Mouse (Mus musculus): ENCODE data around the gene Ticam1. TPM values are rescaled to one million over a fixed set of nuclear protein-coding genes. Genes with fewer than 3 reads are reported as not detected.

The Ticam1 gene
- polyA plus RNA-seq, 1 experiment from 2014 or later, result 4.2 TPM

GRCm38 (mm10) chr17:56254695-56255094, 21.9 kb downstream of the Ticam1 start:
- no peak for ATAC-seq (ENCODE audit: low read depth)
- WGBS (ENCODE audit: insufficient replicate concordance), result 75% methylated on average over 4 of the region's 4 CpGs
- Histone ChIP-seq H3K4me2 (ENCODE audit: low read depth, low read length) (no peak overlapping the region), H3K9ac (ENCODE audit: low read depth, low read length) (no peak overlapping the region), H3K4me3 (ENCODE audit: low read depth, low read length) (no peak overlapping the region), H3K4me1 (ENCODE audit: control insufficient read depth, low read depth, low read length) (peaks cover 31% of the 10 kb centered on the region), H3K27me3 (ENCODE audit: control insufficient read depth, insufficient read depth, low read depth, low read length) (no peaks in the 10 kb centered on the region), H3K9me3 (replicated peaks; ENCODE audit: control insufficient read depth, low read length) (no peaks in the 10 kb centered on the region), H3K27ac (ENCODE audit: low read length) (no peak overlapping the region), H3K36me3 (ENCODE audit: control insufficient read depth, insufficient read depth) (peaks cover 7% of the 10 kb centered on the region)

DNA sequence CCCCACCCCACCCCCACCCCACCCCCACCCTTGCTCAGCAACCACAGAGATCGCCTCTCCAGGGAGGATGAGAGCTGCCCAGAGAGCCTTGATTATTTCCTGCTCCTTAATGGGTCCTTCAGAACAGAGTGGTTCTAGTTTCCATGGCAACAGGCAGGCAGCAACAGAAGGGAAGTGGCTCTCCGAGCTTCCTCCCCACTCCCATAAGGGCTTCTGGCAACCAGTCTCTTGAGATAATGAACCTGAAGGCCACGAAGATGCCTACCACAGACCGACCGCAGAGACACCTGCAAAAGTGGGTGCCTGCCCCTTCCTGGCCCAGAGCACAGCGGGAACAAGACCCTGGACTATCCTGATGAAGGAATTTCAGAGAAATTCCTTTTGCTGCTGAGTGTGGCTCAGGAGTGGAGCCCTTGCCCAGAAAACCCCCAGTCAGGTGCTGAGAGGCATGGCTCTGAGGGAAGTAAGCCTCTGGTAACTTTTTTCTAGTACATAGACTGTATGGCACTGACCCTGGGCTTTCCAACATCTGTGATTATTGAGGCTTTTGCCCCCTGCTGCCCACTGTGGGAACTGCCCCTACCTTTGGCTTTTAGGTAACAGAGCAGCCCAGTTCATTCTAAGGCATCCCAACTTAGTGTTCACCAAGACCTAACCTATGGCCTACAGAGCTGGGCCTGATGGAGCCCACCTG, 25.3 kb downstream of the Ticam1 start:
- 10% methylated on average over 6 of the region's 6 CpGs for WGBS (ENCODE audit: insufficient replicate concordance)

DNA sequence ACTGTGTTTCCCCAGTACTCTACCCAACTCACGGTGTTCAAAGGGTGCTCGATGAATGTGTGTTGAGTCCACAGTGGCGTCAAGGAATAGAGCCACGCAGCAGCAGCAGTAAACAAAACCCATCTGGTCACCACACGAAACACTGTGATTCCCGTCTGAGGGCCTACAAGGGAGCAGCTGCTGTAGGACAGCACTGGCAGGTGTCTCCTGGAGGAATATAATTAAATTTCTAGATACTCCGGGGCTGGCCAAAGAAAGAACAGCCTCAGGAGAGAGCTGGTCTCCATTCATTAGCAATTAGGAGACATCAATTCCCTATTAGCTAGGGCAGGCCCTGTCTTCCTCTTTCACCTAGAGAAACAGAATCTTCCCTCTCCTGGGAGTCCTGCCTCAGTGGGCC, 31.0 kb downstream of the Ticam1 start:
- WGBS (ENCODE audit: insufficient replicate concordance), result 52% methylated on average over 7 of the region's 7 CpGs
- no peaks in the 10 kb centered on the region for H3K9me3 ChIP-seq (replicated peaks; ENCODE audit: control insufficient read depth, low read length)
- no peak for ATAC-seq (ENCODE audit: low read depth)
- H3K27ac ChIP-seq (ENCODE audit: low read length), result no peak overlapping the region
- peaks cover 6% of the 10 kb centered on the region for H3K27me3 ChIP-seq (ENCODE audit: control insufficient read depth, insufficient read depth, low read depth, low read length)
- no peaks in the 10 kb centered on the region for H3K36me3 ChIP-seq (ENCODE audit: control insufficient read depth, insufficient read depth)
- no peak overlapping the region for H3K4me2 ChIP-seq (ENCODE audit: low read depth, low read length)
- no peak overlapping the region for H3K4me3 ChIP-seq (ENCODE audit: low read depth, low read length)
- H3K9ac ChIP-seq (ENCODE audit: low read depth, low read length), result no peak overlapping the region
- no peaks in the 10 kb centered on the region for H3K4me1 ChIP-seq (ENCODE audit: control insufficient read depth, low read depth, low read length)

More for the DNA sequence above, 25.3 kb downstream of the Ticam1 start:
- Histone ChIP-seq H3K27ac (ENCODE audit: low read length) (no peak overlapping the region), H3K36me3 (ENCODE audit: control insufficient read depth, insufficient read depth) (no peaks in the 10 kb centered on the region), H3K27me3 (ENCODE audit: control insufficient read depth, insufficient read depth, low read depth, low read length) (no peaks in the 10 kb centered on the region), H3K4me2 (ENCODE audit: low read depth, low read length) (no peak overlapping the region), H3K9me3 (replicated peaks; ENCODE audit: control insufficient read depth, low read length) (no peaks in the 10 kb centered on the region), H3K4me3 (ENCODE audit: low read depth, low read length) (no peak overlapping the region), H3K9ac (ENCODE audit: low read depth, low read length) (no peak overlapping the region), H3K4me1 (ENCODE audit: control insufficient read depth, low read depth, low read length) (peaks cover 8% of the 10 kb centered on the region)
- no peak for ATAC-seq (ENCODE audit: low read depth)

GRCm38 (mm10) chr17:56241541-56242401, 34.8 kb downstream of the Ticam1 start:
- Histone ChIP-seq H3K9me3 (replicated peaks; ENCODE audit: control insufficient read depth, low read length) (no peaks in the 10 kb centered on the region), H3K4me2 (ENCODE audit: low read depth, low read length) (no peak overlapping the region), H3K9ac (ENCODE audit: low read depth, low read length) (no peak overlapping the region), H3K27me3 (ENCODE audit: control insufficient read depth, insufficient read depth, low read depth, low read length) (peaks cover 6% of the 10 kb centered on the region), H3K36me3 (ENCODE audit: control insufficient read depth, insufficient read depth) (no peaks in the 10 kb centered on the region), H3K4me1 (ENCODE audit: control insufficient read depth, low read depth, low read length) (no peaks in the 10 kb centered on the region), H3K27ac (ENCODE audit: low read length) (no peak overlapping the region), H3K4me3 (ENCODE audit: low read depth, low read length) (no peak overlapping the region)
- ATAC-seq (ENCODE audit: low read depth), result 0 out of 2 replicates have a peak, but pooled peaks have one; percentile 27
- 2% methylated on average over 33 of the region's 33 CpGs for WGBS (ENCODE audit: insufficient replicate concordance)

GRCm38 (mm10) chr17:56233818-56234469, 42.6 kb downstream of the Ticam1 start:
- peak; percentile 61 for ATAC-seq (ENCODE audit: low read depth)
- H3K9me3 ChIP-seq (replicated peaks; ENCODE audit: control insufficient read depth, low read length), result no peaks in the 10 kb centered on the region
- WGBS (ENCODE audit: insufficient replicate concordance), result 3% methylated on average over 14 of the region's 14 CpGs

DNA sequence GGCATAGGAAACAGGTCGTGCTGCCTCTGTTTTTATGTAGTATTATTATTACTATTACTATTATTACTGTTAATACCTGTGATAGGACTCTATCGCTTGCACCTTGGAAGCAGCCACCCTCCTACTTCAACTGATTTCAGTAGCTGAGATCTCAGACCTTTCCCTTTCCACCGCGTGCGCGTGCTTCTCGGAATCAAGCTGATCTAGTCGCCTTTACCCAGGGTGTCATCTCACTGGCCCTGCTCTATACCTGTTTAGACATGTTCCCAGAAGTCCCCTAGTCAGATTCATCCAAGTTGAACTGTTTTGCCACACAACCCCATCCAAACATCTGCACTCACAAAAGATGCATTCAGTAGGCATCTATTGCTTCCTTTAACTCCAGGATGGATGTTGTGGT, 43.2 kb downstream of the Ticam1 start:
- Histone ChIP-seq H3K27me3 (ENCODE audit: control insufficient read depth, insufficient read depth, low read depth, low read length) (no peaks in the 10 kb centered on the region), H3K9me3 (replicated peaks; ENCODE audit: control insufficient read depth, low read length) (no peaks in the 10 kb centered on the region), H3K36me3 (ENCODE audit: control insufficient read depth, insufficient read depth) (no peaks in the 10 kb centered on the region), H3K4me2 (ENCODE audit: low read depth, low read length) (no peak overlapping the region), H3K27ac (ENCODE audit: low read length) (no peak overlapping the region), H3K9ac (ENCODE audit: low read depth, low read length) (no peak overlapping the region), H3K4me3 (ENCODE audit: low read depth, low read length) (no peak overlapping the region), H3K4me1 (ENCODE audit: control insufficient read depth, low read depth, low read length) (no peaks in the 10 kb centered on the region)
- 45% methylated on average over 8 of the region's 8 CpGs for WGBS (ENCODE audit: insufficient replicate concordance)
- ATAC-seq (ENCODE audit: low read depth), result no peak

More at GRCm38 (mm10) chr17:56233818-56234469, 42.6 kb downstream of the Ticam1 start:
- Histone ChIP-seq H3K27me3 (ENCODE audit: control insufficient read depth, insufficient read depth, low read depth, low read length) (no peaks in the 10 kb centered on the region), H3K27ac (ENCODE audit: low read length) (no peak overlapping the region), H3K9ac (ENCODE audit: low read depth, low read length) (no peak overlapping the region), H3K4me2 (ENCODE audit: low read depth, low read length) (no peak overlapping the region), H3K4me3 (ENCODE audit: low read depth, low read length) (no peak overlapping the region), H3K36me3 (ENCODE audit: control insufficient read depth, insufficient read depth) (no peaks in the 10 kb centered on the region), H3K4me1 (ENCODE audit: control insufficient read depth, low read depth, low read length) (no peaks in the 10 kb centered on the region)

DNA sequence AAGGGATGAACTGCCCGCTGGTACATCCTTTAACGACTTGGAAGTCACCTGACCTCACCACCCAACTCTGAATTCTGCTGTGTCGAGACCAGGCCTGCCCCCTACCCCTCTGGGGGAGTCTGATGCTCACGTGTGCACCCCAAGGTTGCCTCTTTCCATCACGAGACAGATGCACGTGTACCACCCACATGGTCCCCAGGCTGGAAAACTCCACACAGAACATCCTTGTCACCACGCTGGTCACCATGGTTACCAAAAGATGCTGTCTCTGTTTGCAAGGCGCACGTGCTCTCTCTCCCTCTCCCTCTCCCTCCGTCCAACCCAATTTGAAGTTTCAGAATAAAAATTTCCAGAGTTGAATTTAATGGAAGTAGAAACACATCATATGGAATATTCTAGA, 46.6 kb downstream of the Ticam1 start:
- Histone ChIP-seq H3K4me3 (ENCODE audit: low read depth, low read length) (no peak overlapping the region), H3K27me3 (ENCODE audit: control insufficient read depth, insufficient read depth, low read depth, low read length) (no peaks in the 10 kb centered on the region)
- 55% methylated on average over 10 of the region's 10 CpGs for WGBS (ENCODE audit: insufficient replicate concordance)

GRCm38 (mm10) chr17:56226566-56226965, 50.0 kb downstream of the Ticam1 start:
- Histone ChIP-seq H3K36me3 (ENCODE audit: control insufficient read depth, insufficient read depth) (no peaks in the 10 kb centered on the region), H3K9ac (ENCODE audit: low read depth, low read length) (no peak overlapping the region), H3K27me3 (ENCODE audit: control insufficient read depth, insufficient read depth, low read depth, low read length) (no peaks in the 10 kb centered on the region), H3K4me1 (ENCODE audit: control insufficient read depth, low read depth, low read length) (no peaks in the 10 kb centered on the region), H3K27ac (ENCODE audit: low read length) (no peak overlapping the region), H3K9me3 (replicated peaks; ENCODE audit: control insufficient read depth, low read length) (no peaks in the 10 kb centered on the region), H3K4me2 (ENCODE audit: low read depth, low read length) (no peak overlapping the region), H3K4me3 (ENCODE audit: low read depth, low read length) (no peak overlapping the region)
- no peak for ATAC-seq (ENCODE audit: low read depth)
- 44% methylated on average over 3 of the region's 3 CpGs for WGBS (ENCODE audit: insufficient replicate concordance)

More for the DNA sequence above, 46.6 kb downstream of the Ticam1 start:
- H3K27ac ChIP-seq (ENCODE audit: low read length), result no peak overlapping the region
- no peak for ATAC-seq (ENCODE audit: low read depth)
- H3K36me3 ChIP-seq (ENCODE audit: control insufficient read depth, insufficient read depth), result no peaks in the 10 kb centered on the region
- no peaks in the 10 kb centered on the region for H3K4me1 ChIP-seq (ENCODE audit: control insufficient read depth, low read depth, low read length)
- no peak overlapping the region for H3K9ac ChIP-seq (ENCODE audit: low read depth, low read length)
- no peak overlapping the region for H3K4me2 ChIP-seq (ENCODE audit: low read depth, low read length)
- no peaks in the 10 kb centered on the region for H3K9me3 ChIP-seq (replicated peaks; ENCODE audit: control insufficient read depth, low read length)
